Mouse (Mus musculus) lung, adult 2 months (tissue): ENCODE data around the gene Gm7138.
"Not testable (repeated sequence)": the region's sequence is repeated elsewhere in the genome, so short reads cannot be mapped to it uniquely, and the experiment has no call there.

Experiments used
- CTCF ChIP-seq: fragments of 200-500 bp; IDR thresholded peaks from 2 replicates; pipeline ENCODE4 v1.5.1; 2011; ENCODE audit warnings: mild to moderate bottlenecking, low read length, control low read depth; ENCODE audit not compliant: insufficient read depth
- POLR2A ChIP-seq: fragments of 200-500 bp; IDR thresholded peaks from 2 replicates; pipeline ENCODE4 v1.6.1; 2011; ENCODE audit warnings: low read depth, mild to moderate bottlenecking, control low read depth, low read length, borderline replicate concordance; ENCODE audit errors: extremely low read depth

GRCm38 (mm10) chr10:77782442-77782841 is 5.7 kb upstream of the Gm7138 start, which contains the start of gene Gm3250:
- not testable (repeated sequence) for TF ChIP-seq POLR2A, CTCF
